In the genomic region with DNA sequence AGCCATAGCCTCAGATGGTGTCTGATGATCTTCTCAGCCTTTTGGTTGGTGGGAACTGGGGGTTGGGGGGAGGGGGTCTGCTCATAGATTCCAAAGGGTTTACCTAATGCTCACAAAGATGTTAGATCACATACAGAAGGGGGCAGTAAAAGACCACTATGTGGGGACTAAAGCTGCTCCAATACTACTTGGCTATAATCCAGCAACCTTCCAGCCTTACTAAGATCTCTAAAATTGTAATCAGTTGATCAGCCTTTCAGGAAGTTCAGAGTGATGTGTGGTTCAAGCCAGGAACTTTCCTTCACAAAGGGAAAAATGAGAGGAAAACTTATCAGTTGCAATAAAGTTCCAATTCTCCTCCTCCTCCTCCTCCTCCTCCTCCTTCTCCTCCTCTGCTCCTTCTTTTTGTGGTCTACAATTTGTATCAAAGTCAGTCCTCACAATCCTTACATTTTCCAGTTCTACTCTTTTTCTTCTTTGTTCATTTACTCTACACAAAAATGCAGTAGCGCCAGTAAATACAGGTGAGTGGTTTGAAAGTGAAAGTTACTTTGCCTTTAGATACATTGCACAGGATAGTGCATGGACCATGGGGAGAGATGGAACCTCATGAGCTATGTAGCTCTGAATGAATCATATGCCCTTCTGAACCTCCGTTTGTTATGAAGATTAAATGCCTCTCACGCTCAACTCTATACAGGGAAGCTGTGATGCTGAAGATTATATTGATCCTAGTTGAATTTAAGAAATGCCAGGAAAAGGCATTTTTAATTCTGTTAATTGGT, we compare ENCODE assay signal across 9 mouse cellular contexts. TPM values are rescaled to one million over a fixed set of nuclear protein-coding genes. Genes with fewer than 3 reads are reported as not detected.
A peak's percentile ranks its signal among the peaks of the same experiment; 100 is the strongest.
DNase-seq lines count a peak whose midpoint lies in the region; ATAC-seq and TF ChIP-seq lines count a peak whose summit lies in the region.
"Had no signal": no experiment of that assay in that cellular context is flagged by ENCODE, and none has a peak within 500 bp of the region (broad histone marks: within the 10 kb centered on the region; RNA-seq: fewer than 3 reads in every experiment).

No protein-coding gene starts in this region.

- ATAC-seq in heart, embryonic 12.5 days (ENCODE audit: insufficient number of reproducible peaks, low FRiP score), result 0 out of 2 replicates have a peak, but pooled peaks have one; percentile 23
- ATAC-seq in kidney, postnatal 0 days (replicated peaks; ENCODE audit: low FRiP score, low read depth), result no peak; the same call in 1 of the 2 replicates

- 75% methylated on average over 3 of the region's 3 CpGs for WGBS in heart, embryonic 12.5 days
- 80% methylated on average over 3 of the region's 3 CpGs for WGBS in kidney, postnatal 0 days

- peak; percentile 78 for TF ChIP-seq CTCF in kidney, postnatal 0 days (IDR thresholded peaks at IDR 0.05; ENCODE audit: low read depth)

- DNase-seq in heart, postnatal 14 days, result no peak
- peak; percentile 89 for DNase-seq in 3T3-L1 (ENCODE audit: low read depth, low spot score)
- peak; percentile 8 for DNase-seq in T-cell, adult 2 months (ENCODE audit: low spot score)
- peak; percentile 95 for DNase-seq in kidney, postnatal 0 days (ENCODE audit: low spot score)
- no peak for DNase-seq in urinary bladder, adult 2 months (ENCODE audit: low spot score)
- DNase-seq in cerebellum, postnatal 25 days, result no peak
- DNase-seq in left cerebral cortex, postnatal 36 days (ENCODE audit: low spot score in 2 of 2), result no peak
- DNase-seq: liver, embryonic 13.5 days had no signal

- 0 out of 2 replicates have a peak, but pooled peaks cover 3% of the 10 kb centered on the region for H3K9me3 ChIP-seq in heart, embryonic 12.5 days (replicated peaks)
- H3K9me3 ChIP-seq in kidney, postnatal 0 days (replicated peaks; ENCODE audit: low read length), result no peaks in the 10 kb centered on the region
- H3K9me3 ChIP-seq: liver, embryonic 13.5 days had no signal

- H3K4me2 ChIP-seq in heart, embryonic 12.5 days, result no peak overlapping the region
- H3K4me2 ChIP-seq in kidney, postnatal 0 days (ENCODE audit: low read length), result no peak overlapping the region
- H3K4me2 ChIP-seq: liver, embryonic 13.5 days had no signal

- intact Hi-C loops in heart, postnatal 14 days (cut with DNase I), result loop anchor here (1.0 to 2.0 kb wide), 2 partner anchors 140 to 161 kb away; no protein-coding TSS in a partner anchor
- intact Hi-C loops in left cerebral cortex, postnatal 36 days (cut with DNase I), result loop anchor here (5.0 kb wide), 1 partner anchor 162 kb away; no protein-coding TSS in a partner anchor

- H3K36me3 ChIP-seq in heart, embryonic 12.5 days, result peaks cover 11% of the 10 kb centered on the region
- H3K36me3 ChIP-seq in kidney, postnatal 0 days (ENCODE audit: insufficient read depth, low read length), result 0 out of 2 replicates have a peak, but pooled peaks cover 7% of the 10 kb centered on the region

- no peak overlapping the region for H3K4me3 ChIP-seq in heart, embryonic 12.5 days
- no peak overlapping the region for H3K4me3 ChIP-seq in kidney, postnatal 0 days (replicated peaks; ENCODE audit: low read depth, low read length)
- H3K4me3 ChIP-seq: liver, embryonic 13.5 days had no signal

- H3K4me1 ChIP-seq in heart, embryonic 12.5 days (replicated peaks), result peaks cover 32% of the 10 kb centered on the region
- peaks cover 6% of the 10 kb centered on the region; the same call in 1 of the 2 replicates for H3K4me1 ChIP-seq in kidney, postnatal 0 days (replicated peaks; ENCODE audit: insufficient read depth, low read length)

- no peak overlapping the region for H3K27ac ChIP-seq in heart, embryonic 12.5 days (ENCODE audit: poor library complexity, severe bottlenecking)
- H3K27ac ChIP-seq in kidney, postnatal 0 days, result no peak overlapping the region

- H3K27me3 ChIP-seq in heart, embryonic 12.5 days (replicated peaks), result no peaks in the 10 kb centered on the region
- H3K27me3 ChIP-seq in kidney, postnatal 0 days (ENCODE audit: insufficient read depth, low read length), result no peaks in the 10 kb centered on the region

- H3K9ac ChIP-seq in heart, embryonic 12.5 days, result no peak overlapping the region
- no peak overlapping the region for H3K9ac ChIP-seq in kidney, postnatal 0 days (ENCODE audit: low read depth, low read length)
- H3K9ac ChIP-seq: liver, embryonic 13.5 days had no signal

RNA-seq across cellular contexts. Expression of a gene that starts 1.7 kb away (rescaled TPM):
- 301 and 307 TPM in 2 replicates for polyA plus RNA-seq in heart, embryonic 12.5 days (2016; fragmentation: Nextera tagmentation; extraction: Ambion mirVana)
- total RNA-seq in heart, postnatal 14 days (2021), result 100 to 1,000 TPM; 227 to 256 TPM
- polyA plus RNA-seq in kidney, postnatal 0 days (2015; fragmentation: Nextera tagmentation; extraction: Ambion mirVana), result 283 and 305 TPM in 2 replicates
- 203 and 240 TPM in 2 replicates for polyA plus RNA-seq in urinary bladder, adult 2 months (2012; rRNA removed)
- total RNA-seq in left cerebral cortex, postnatal 36 days (2021), result 100 to 1,000 TPM; 124 TPM

RNA-seq across cellular contexts. Expression of a gene that starts 1.7 kb away (rescaled TPM):
- 2.5 and 3.8 TPM in 2 replicates for polyA plus RNA-seq in heart, embryonic 12.5 days (2016; fragmentation: Nextera tagmentation; extraction: Ambion mirVana)
- total RNA-seq in heart, postnatal 14 days (2021), result 1 to 10 TPM in 1 of 2 experiments, not detected in 1; 1.2 TPM
- not detected in 2 replicates for polyA plus RNA-seq in kidney, postnatal 0 days (2015; fragmentation: Nextera tagmentation; extraction: Ambion mirVana)
- polyA plus RNA-seq in urinary bladder, adult 2 months (2012; rRNA removed), result 0.25 TPM in 1 of 2 replicates, not detected in the other
- total RNA-seq in left cerebral cortex, postnatal 36 days (2021), result not detected
- polyA plus RNA-seq: liver, embryonic 13.5 days had no signal

RNA-seq across cellular contexts. Expression of a gene that starts 3.2 kb away (rescaled TPM):
- polyA plus RNA-seq in heart, embryonic 12.5 days (2016; fragmentation: Nextera tagmentation; extraction: Ambion mirVana), result 0.09 TPM in 1 of 2 replicates, not detected in the other
- total RNA-seq in heart, postnatal 14 days (2021), result under 1 TPM; 0.10 TPM
- polyA plus RNA-seq in kidney, postnatal 0 days (2015; fragmentation: Nextera tagmentation; extraction: Ambion mirVana), result 0.14 and 0.21 TPM in 2 replicates
- 0.07 and 0.10 TPM in 2 replicates for polyA plus RNA-seq in urinary bladder, adult 2 months (2012; rRNA removed)
- 1 to 10 TPM; 1.2 to 1.5 TPM for total RNA-seq in left cerebral cortex, postnatal 36 days (2021)
- polyA plus RNA-seq: liver, embryonic 13.5 days had no signal

RNA-seq across cellular contexts. Expression of a gene that starts 16.9 kb away (rescaled TPM):
- 308 and 330 TPM in 2 replicates for polyA plus RNA-seq in heart, embryonic 12.5 days (2016; fragmentation: Nextera tagmentation; extraction: Ambion mirVana)
- 100 to 1,000 TPM; 542 to 580 TPM for total RNA-seq in heart, postnatal 14 days (2021)
- 0.46 and 0.55 TPM in 2 replicates for polyA plus RNA-seq in kidney, postnatal 0 days (2015; fragmentation: Nextera tagmentation; extraction: Ambion mirVana)
- 167 and 176 TPM in 2 replicates for polyA plus RNA-seq in urinary bladder, adult 2 months (2012; rRNA removed)
- under 1 TPM; 0.47 to 0.77 TPM for total RNA-seq in left cerebral cortex, postnatal 36 days (2021)

RNA-seq across cellular contexts. Expression of a gene that starts 50.5 kb away (rescaled TPM):
- not detected in 2 replicates for polyA plus RNA-seq in heart, embryonic 12.5 days (2016; fragmentation: Nextera tagmentation; extraction: Ambion mirVana)
- total RNA-seq in heart, postnatal 14 days (2021), result not detected
- polyA plus RNA-seq in kidney, postnatal 0 days (2015; fragmentation: Nextera tagmentation; extraction: Ambion mirVana), result 0.26 and 0.45 TPM in 2 replicates
- polyA plus RNA-seq in urinary bladder, adult 2 months (2012; rRNA removed), result 0.03 TPM in 1 of 2 replicates, not detected in the other
- total RNA-seq in left cerebral cortex, postnatal 36 days (2021), result not detected

Comparison
In these comparisons a context has a peak if more than half of its experiments do, and no peak if none do; other contexts are left out.
1. DNase-seq: peak in 3T3-L1 (single experiment), T-cell, adult 2 months (single experiment) and kidney, postnatal 0 days (single experiment); none in heart, postnatal 14 days (0 of 2), urinary bladder, adult 2 months (single experiment), cerebellum, postnatal 25 days (0 of 2) and left cerebral cortex, postnatal 36 days (0 of 2).